Mouse (Mus musculus): ENCODE measurements around the gene Clec12a.

- no peak for TF ChIP-seq CTCF (IDR thresholded peaks at IDR 0.05; ENCODE audit: extremely low read depth, insufficient read length, insufficient replicate concordance, low read depth, low read length)
- TF ChIP-seq POLR2A (IDR thresholded peaks at IDR 0.05; ENCODE audit: low read depth, low read length) = no peak
Measured at GRCm38 (mm10) chr6:129349524-129350352, 7.2 kb downstream of the Clec12a start.

Data from small intestine, adult 2 months (tissue).